Comparison of ENCODE assay signal across 15 mouse cellular contexts in genomic region chr15:89213517-89213916, GRCm38 (mm10). TPM values are rescaled to one million over a fixed set of nuclear protein-coding genes. Genes with fewer than 3 reads are reported as not detected.
DNase-seq lines count a peak whose midpoint lies in the region; ATAC-seq lines count a peak whose summit lies in the region.
"Had no signal": no experiment of that assay in that cellular context is flagged by ENCODE, and none has a peak within 500 bp of the region (broad histone marks: within the 10 kb centered on the region; RNA-seq: fewer than 3 reads in every experiment).

No protein-coding gene starts in this region.

- no peak overlapping the region for H3K9ac ChIP-seq in forebrain, embryonic 13.5 days
- H3K9ac ChIP-seq in forebrain, embryonic 11.5 days (ENCODE audit: low read length): no peak overlapping the region
- H3K9ac ChIP-seq in hindbrain, embryonic 16.5 days (ENCODE audit: low read depth, low read length): no peak overlapping the region; the same call in 1 of the 2 replicates
- H3K9ac ChIP-seq in midbrain, embryonic 16.5 days (ENCODE audit: low read depth, low read length): no peak overlapping the region
- H3K9ac ChIP-seq: limb, embryonic 13.5 days had no signal

- WGBS in forebrain, embryonic 13.5 days: 83% methylated on average over 3 of the region's 3 CpGs
- 89% methylated on average over 3 of the region's 3 CpGs for WGBS in forebrain, embryonic 11.5 days
- WGBS in hindbrain, embryonic 16.5 days: 79% methylated on average over 3 of the region's 3 CpGs
- WGBS in midbrain, embryonic 16.5 days: 87% methylated on average over 3 of the region's 3 CpGs

- H3K27me3 ChIP-seq in forebrain, embryonic 13.5 days: no peaks in the 10 kb centered on the region
- H3K27me3 ChIP-seq in forebrain, embryonic 11.5 days (ENCODE audit: control insufficient read depth, insufficient read depth, low read length): no peaks in the 10 kb centered on the region
- H3K27me3 ChIP-seq in hindbrain, embryonic 16.5 days (replicated peaks; ENCODE audit: control insufficient read depth, insufficient read depth, low read length): no peaks in the 10 kb centered on the region
- H3K27me3 ChIP-seq in midbrain, embryonic 16.5 days (ENCODE audit: control insufficient read depth, insufficient read depth, low read depth, low read length): no peaks in the 10 kb centered on the region
- H3K27me3 ChIP-seq: limb, embryonic 13.5 days had no signal

- H3K36me3 ChIP-seq in forebrain, embryonic 13.5 days (ENCODE audit: poor library complexity, severe bottlenecking): peaks cover 20% of the 10 kb centered on the region
- H3K36me3 ChIP-seq in forebrain, embryonic 11.5 days (ENCODE audit: control insufficient read depth, insufficient read depth, low read length): peaks cover 3% of the 10 kb centered on the region; the same call in 1 of the 2 replicates
- peaks cover 13% of the 10 kb centered on the region for H3K36me3 ChIP-seq in hindbrain, embryonic 16.5 days (ENCODE audit: control insufficient read depth, insufficient read depth, low read length)
- peaks cover 4% of the 10 kb centered on the region; the same call in 1 of the 2 replicates for H3K36me3 ChIP-seq in midbrain, embryonic 16.5 days (ENCODE audit: control insufficient read depth, insufficient read depth, low read length)

- H3K4me2 ChIP-seq in forebrain, embryonic 13.5 days: peak overlapping the region; percentile 38
- H3K4me2 ChIP-seq in forebrain, embryonic 11.5 days (ENCODE audit: low read depth, low read length, severe bottlenecking): no peak overlapping the region
- peak overlapping the region; percentile 46 for H3K4me2 ChIP-seq in hindbrain, embryonic 16.5 days (ENCODE audit: low read length)
- peak overlapping the region; percentile 46 for H3K4me2 ChIP-seq in midbrain, embryonic 16.5 days (ENCODE audit: low read length)

- no peak for DNase-seq in forebrain, embryonic 11.5 days (ENCODE audit: low spot score)
- peak; percentile 14 for DNase-seq in c-Kit-positive CD71-positive TER-119-negative erythroid progenitor cells, embryonic 14.5 days (ENCODE audit: low read depth)
- no peak for DNase-seq in right cerebral cortex, adult 18-20 months
- no peak for DNase-seq in frontal cortex, postnatal 10 days (ENCODE audit: low spot score in 2 of 2)
- DNase-seq: heart, adult 18-20 months; heart, postnatal 4 days; lung, postnatal 4 days; retina, postnatal 1 day; thymus, adult 2 months had no signal

- H3K4me1 ChIP-seq in forebrain, embryonic 13.5 days: peaks cover 30% of the 10 kb centered on the region
- peaks cover 5% of the 10 kb centered on the region; the same call in 1 of the 2 replicates for H3K4me1 ChIP-seq in forebrain, embryonic 11.5 days (replicated peaks; ENCODE audit: control insufficient read depth, insufficient read depth, low read length)
- H3K4me1 ChIP-seq in hindbrain, embryonic 16.5 days (ENCODE audit: control insufficient read depth, insufficient read depth, low read depth, low read length): peaks cover 26% of the 10 kb centered on the region
- peaks cover 31% of the 10 kb centered on the region for H3K4me1 ChIP-seq in midbrain, embryonic 16.5 days (ENCODE audit: control insufficient read depth, insufficient read depth, low read length)

- no peak for ATAC-seq in forebrain, embryonic 13.5 days
- ATAC-seq in forebrain, embryonic 11.5 days (replicated peaks; ENCODE audit: low FRiP score): no peak
- no peak for ATAC-seq in hindbrain, embryonic 16.5 days
- ATAC-seq in midbrain, embryonic 16.5 days: no peak
- ATAC-seq in granulocyte monocyte progenitor cell, adult 5-6 weeks (replicated peaks; ENCODE audit: poor library complexity, severe bottlenecking): no peak

- H3K9me3 ChIP-seq in forebrain, embryonic 13.5 days (replicated peaks): no peaks in the 10 kb centered on the region
- H3K9me3 ChIP-seq in forebrain, embryonic 11.5 days (ENCODE audit: control insufficient read depth, low read length): no peaks in the 10 kb centered on the region
- peaks cover 3% of the 10 kb centered on the region; the same call in 1 of the 2 replicates for H3K9me3 ChIP-seq in hindbrain, embryonic 16.5 days (ENCODE audit: control insufficient read depth, low read length)
- no peaks in the 10 kb centered on the region for H3K9me3 ChIP-seq in midbrain, embryonic 16.5 days (replicated peaks; ENCODE audit: control insufficient read depth, low read length, poor library complexity, severe bottlenecking)

- no peak overlapping the region for H3K4me3 ChIP-seq in forebrain, embryonic 13.5 days
- no peak overlapping the region for H3K4me3 ChIP-seq in forebrain, embryonic 11.5 days (ENCODE audit: low read depth, low read length)
- no peak overlapping the region; the same call in 1 of the 2 replicates for H3K4me3 ChIP-seq in hindbrain, embryonic 16.5 days (ENCODE audit: low read length)
- H3K4me3 ChIP-seq in midbrain, embryonic 16.5 days (ENCODE audit: low read depth, low read length): no peak overlapping the region
- H3K4me3 ChIP-seq: myocyte had no signal

- H3K27ac ChIP-seq in forebrain, embryonic 13.5 days: no peak overlapping the region
- no peak overlapping the region for H3K27ac ChIP-seq in forebrain, embryonic 11.5 days (ENCODE audit: low read depth, low read length)
- no peak overlapping the region for H3K27ac ChIP-seq in hindbrain, embryonic 16.5 days (ENCODE audit: low read depth, low read length)
- no peak overlapping the region for H3K27ac ChIP-seq in midbrain, embryonic 16.5 days (ENCODE audit: low read length)
- H3K27ac ChIP-seq: limb, embryonic 13.5 days had no signal

RNA-seq across cellular contexts. Expression of gene Ppp6r2, which starts 2.2 kb away (rescaled TPM):
- 68.5 and 71.7 TPM in 2 replicates for polyA plus RNA-seq in forebrain, embryonic 13.5 days (2015; fragmentation: Nextera tagmentation; extraction: Ambion mirVana)
- 45.1 and 49.2 TPM in 2 replicates for polyA plus RNA-seq in forebrain, embryonic 11.5 days (2014; fragmentation: Nextera tagmentation; extraction: Ambion mirVana)
- 59.4 and 71.5 TPM in 2 replicates for polyA plus RNA-seq in hindbrain, embryonic 16.5 days (2015; fragmentation: Nextera tagmentation; extraction: Ambion mirVana)
- 76.7 and 82.0 TPM in 2 replicates for polyA plus RNA-seq in midbrain, embryonic 16.5 days (2015; fragmentation: Nextera tagmentation; extraction: Ambion mirVana)
- total RNA-seq in granulocyte monocyte progenitor cell, adult 5-6 weeks (2014; fragmentation: Nextera tagmentation): 9.2 and 10.5 TPM in 2 replicates
- 5.8 and 6.4 TPM in 2 replicates for total RNA-seq in granulocyte monocyte progenitor cell, adult 5-6 weeks (2017)

RNA-seq across cellular contexts. Expression of gene Dennd6b, which starts 17.2 kb away (rescaled TPM):
- 40.7 and 47.7 TPM in 2 replicates for polyA plus RNA-seq in forebrain, embryonic 13.5 days (2015; fragmentation: Nextera tagmentation; extraction: Ambion mirVana)
- polyA plus RNA-seq in forebrain, embryonic 11.5 days (2014; fragmentation: Nextera tagmentation; extraction: Ambion mirVana): 26.7 and 27.5 TPM in 2 replicates
- 86.6 and 93.2 TPM in 2 replicates for polyA plus RNA-seq in hindbrain, embryonic 16.5 days (2015; fragmentation: Nextera tagmentation; extraction: Ambion mirVana)
- polyA plus RNA-seq in midbrain, embryonic 16.5 days (2015; fragmentation: Nextera tagmentation; extraction: Ambion mirVana): 120 and 124 TPM in 2 replicates
- total RNA-seq in granulocyte monocyte progenitor cell, adult 5-6 weeks (2014; fragmentation: Nextera tagmentation): 4.3 and 6.1 TPM in 2 replicates
- 2.5 and 4.7 TPM in 2 replicates for total RNA-seq in granulocyte monocyte progenitor cell, adult 5-6 weeks (2017)

RNA-seq across cellular contexts. Expression of gene Plxnb2, which starts 32.9 kb away (rescaled TPM):
- 101 and 130 TPM in 2 replicates for polyA plus RNA-seq in forebrain, embryonic 13.5 days (2015; fragmentation: Nextera tagmentation; extraction: Ambion mirVana)
- polyA plus RNA-seq in forebrain, embryonic 11.5 days (2014; fragmentation: Nextera tagmentation; extraction: Ambion mirVana): 162 and 176 TPM in 2 replicates
- 85.2 and 106 TPM in 2 replicates for polyA plus RNA-seq in hindbrain, embryonic 16.5 days (2015; fragmentation: Nextera tagmentation; extraction: Ambion mirVana)
- polyA plus RNA-seq in midbrain, embryonic 16.5 days (2015; fragmentation: Nextera tagmentation; extraction: Ambion mirVana): 90.1 and 92.1 TPM in 2 replicates
- 19.1 and 23.4 TPM in 2 replicates for total RNA-seq in granulocyte monocyte progenitor cell, adult 5-6 weeks (2014; fragmentation: Nextera tagmentation)
- total RNA-seq in granulocyte monocyte progenitor cell, adult 5-6 weeks (2017): 11.0 and 14.7 TPM in 2 replicates
